Mouse (Mus musculus) testis, adult 2 months (tissue): ENCODE measurements around the gene Nr3c2.

Experiments used
- CTCF ChIP-seq: fragments of 200-500 bp; IDR thresholded peaks from 2 replicates; pipeline ENCODE4 v1.5.1; 2012; ENCODE audit warnings: low read depth, mild to moderate bottlenecking, inconsistent platforms, low read length, moderate library complexity; ENCODE audit not compliant: control insufficient read depth, insufficient read depth, insufficient replicate concordance
- POLR2A ChIP-seq: fragments of 200-500 bp; IDR thresholded peaks from 2 replicates; pipeline ENCODE4 v1.6.1; 2012; ENCODE audit warnings: low read depth, mild to moderate bottlenecking, inconsistent platforms, low read length, moderate library complexity; ENCODE audit not compliant: control insufficient read depth

GRCm38 (mm10) chr8:76984851-76985250 lies 85.6 kb downstream of the Nr3c2 start:
- TF ChIP-seq CTCF (no peak), POLR2A (no peak)
